Mouse (Mus musculus): ENCODE results near the gene Ttc26. TPM values are rescaled to one million over a fixed set of nuclear protein-coding genes. Genes with fewer than 3 reads are reported as not detected.
"Not testable (repeated sequence)": the region's sequence is repeated elsewhere in the genome, so short reads cannot be mapped to it uniquely, and the experiment has no call there.

Gene Ttc26
- polyA plus RNA-seq, 1 experiment from 2014 or later, result 10.9 TPM

GRCm38 (mm10) chr6:38361065-38361464 lies 20.2 kb upstream of the Ttc26 start:
- Histone ChIP-seq H3K9me3 (ENCODE audit: control insufficient read depth, low read length) (no peaks in the 10 kb centered on the region), H3K36me3 (ENCODE audit: control insufficient read depth, insufficient read depth, low read length) (no peaks in the 10 kb centered on the region), H3K9ac (ENCODE audit: low read length) (no peak overlapping the region), H3K27ac (ENCODE audit: low read depth, low read length) (no peak overlapping the region), H3K4me1 (ENCODE audit: control insufficient read depth, insufficient read depth, low read length) (no peaks in the 10 kb centered on the region), H3K4me3 (ENCODE audit: low read depth, low read length) (no peak overlapping the region), H3K4me2 (no peak overlapping the region), H3K27me3 (ENCODE audit: control insufficient read depth, insufficient read depth, low read length) (peaks cover 8% of the 10 kb centered on the region)
- ATAC-seq (ENCODE audit: low FRiP score) (no peak), DNase-seq (ENCODE audit: low spot score, missing footprints) (no peak)
- 92% methylated on average over 4 of the region's 4 CpGs for WGBS

- Histone ChIP-seq H3K27me3 (ENCODE audit: control insufficient read depth, insufficient read depth, low read length) (no peaks in the 10 kb centered on the region), H3K27ac (ENCODE audit: low read depth, low read length) (no peak overlapping the region), H3K36me3 (ENCODE audit: control insufficient read depth, insufficient read depth, low read length) (no peaks in the 10 kb centered on the region), H3K4me2 (no peak overlapping the region), H3K9me3 (ENCODE audit: control insufficient read depth, low read length) (no peaks in the 10 kb centered on the region), H3K9ac (ENCODE audit: low read length) (no peak overlapping the region), H3K4me1 (ENCODE audit: control insufficient read depth, insufficient read depth, low read length) (no peaks in the 10 kb centered on the region), H3K4me3 (ENCODE audit: low read depth, low read length) (no peak overlapping the region)
- ATAC-seq (ENCODE audit: low FRiP score) (no peak), DNase-seq (ENCODE audit: low spot score, missing footprints) (no peak)
- WGBS, result 69% methylated on average over 1 of the region's 1 CpGs
These were observed 19.3 kb upstream of the Ttc26 start for GRCm38 (mm10) chr6:38361937-38362336.

GRCm38 (mm10) chr6:38363370-38363769 lies 17.9 kb upstream of the Ttc26 start:
- Histone ChIP-seq H3K27ac (ENCODE audit: low read depth, low read length) (no peak overlapping the region), H3K4me1 (ENCODE audit: control insufficient read depth, insufficient read depth, low read length) (no peaks in the 10 kb centered on the region)

GRCm38 (mm10) chr6:38364121-38364520 lies 17.1 kb upstream of the Ttc26 start:
- no peak overlapping the region for H3K27ac ChIP-seq (ENCODE audit: low read depth, low read length)

More at GRCm38 (mm10) chr6:38363370-38363769, 17.9 kb upstream of the Ttc26 start:
- H3K27me3 ChIP-seq (ENCODE audit: control insufficient read depth, insufficient read depth, low read length), result no peaks in the 10 kb centered on the region
- no peaks in the 10 kb centered on the region for H3K9me3 ChIP-seq (ENCODE audit: control insufficient read depth, low read length)
- WGBS, result 66% methylated on average over 4 of the region's 4 CpGs
- H3K4me3 ChIP-seq (ENCODE audit: low read depth, low read length), result no peak overlapping the region
- ATAC-seq (ENCODE audit: low FRiP score), result no peak
- H3K4me2 ChIP-seq, result no peak overlapping the region
- no peak for DNase-seq (ENCODE audit: low spot score, missing footprints)
- H3K36me3 ChIP-seq (ENCODE audit: control insufficient read depth, insufficient read depth, low read length), result no peaks in the 10 kb centered on the region
- H3K9ac ChIP-seq (ENCODE audit: low read length), result no peak overlapping the region

GRCm38 (mm10) chr6:38369945-38370344 lies 11.3 kb upstream of the Ttc26 start:
- no peak for DNase-seq (ENCODE audit: low spot score, missing footprints)
- no peaks in the 10 kb centered on the region for H3K36me3 ChIP-seq (ENCODE audit: control insufficient read depth, insufficient read depth, low read length)
- no peaks in the 10 kb centered on the region for H3K4me1 ChIP-seq (ENCODE audit: control insufficient read depth, insufficient read depth, low read length)
- H3K9me3 ChIP-seq (ENCODE audit: control insufficient read depth, low read length), result peaks cover 3% of the 10 kb centered on the region; the same call in 1 of the 2 replicates
- no peak overlapping the region for H3K9ac ChIP-seq (ENCODE audit: low read length)
- 81% methylated on average over 3 of the region's 3 CpGs for WGBS
- H3K4me2 ChIP-seq, result no peak overlapping the region
- H3K27ac ChIP-seq (ENCODE audit: low read depth, low read length), result no peak overlapping the region
- H3K27me3 ChIP-seq (ENCODE audit: control insufficient read depth, insufficient read depth, low read length), result no peaks in the 10 kb centered on the region
- H3K4me3 ChIP-seq (ENCODE audit: low read depth, low read length), result no peak overlapping the region
- no peak for ATAC-seq (ENCODE audit: low FRiP score)

More at GRCm38 (mm10) chr6:38364121-38364520, 17.1 kb upstream of the Ttc26 start:
- no peak for DNase-seq (ENCODE audit: low spot score, missing footprints)
- ATAC-seq (ENCODE audit: low FRiP score), result no peak
- Histone ChIP-seq H3K9ac (ENCODE audit: low read length) (no peak overlapping the region), H3K4me1 (ENCODE audit: control insufficient read depth, insufficient read depth, low read length) (no peaks in the 10 kb centered on the region), H3K4me2 (no peak overlapping the region), H3K27me3 (ENCODE audit: control insufficient read depth, insufficient read depth, low read length) (no peaks in the 10 kb centered on the region), H3K9me3 (ENCODE audit: control insufficient read depth, low read length) (no peaks in the 10 kb centered on the region), H3K4me3 (ENCODE audit: low read depth, low read length) (no peak overlapping the region), H3K36me3 (ENCODE audit: control insufficient read depth, insufficient read depth, low read length) (no peaks in the 10 kb centered on the region)

GRCm38 (mm10) chr6:38374271-38374670 lies 7.0 kb upstream of the Ttc26 start:
- no peak overlapping the region for H3K9ac ChIP-seq (ENCODE audit: low read length)
- H3K27ac ChIP-seq (ENCODE audit: low read depth, low read length), result no peak overlapping the region
- no peaks in the 10 kb centered on the region for H3K4me1 ChIP-seq (ENCODE audit: control insufficient read depth, insufficient read depth, low read length)

GRCm38 (mm10) chr6:38380764-38381128 lies 523 bp upstream of the Ttc26 start:
- Histone ChIP-seq H3K4me1 (ENCODE audit: control insufficient read depth, insufficient read depth, low read length) (peaks cover 5% of the 10 kb centered on the region; the same call in 1 of the 2 replicates), H3K4me3 (ENCODE audit: low read depth, low read length) (peak overlapping the region; percentile 64), H3K4me2 (peak overlapping the region; percentile 78), H3K9ac (ENCODE audit: low read length) (peak overlapping the region; percentile 70), H3K27ac (ENCODE audit: low read depth, low read length) (no peak overlapping the region), H3K27me3 (ENCODE audit: control insufficient read depth, insufficient read depth, low read length) (no peaks in the 10 kb centered on the region), H3K9me3 (ENCODE audit: control insufficient read depth, low read length) (no peaks in the 10 kb centered on the region), H3K36me3 (ENCODE audit: control insufficient read depth, insufficient read depth, low read length) (0 out of 2 replicates have a peak, but pooled peaks cover 3% of the 10 kb centered on the region)
- ATAC-seq (ENCODE audit: low FRiP score), result no peak
- no peak for DNase-seq (ENCODE audit: low spot score, missing footprints)
- 4% methylated on average over 4 of the region's 4 CpGs for WGBS

More at GRCm38 (mm10) chr6:38374271-38374670, 7.0 kb upstream of the Ttc26 start:
- WGBS, result 71% methylated on average over 1 of the region's 1 CpGs
- no peak for DNase-seq (ENCODE audit: low spot score, missing footprints)
- H3K4me2 ChIP-seq, result no peak overlapping the region
- H3K9me3 ChIP-seq (ENCODE audit: control insufficient read depth, low read length), result peaks cover 3% of the 10 kb centered on the region; the same call in 1 of the 2 replicates
- H3K4me3 ChIP-seq (ENCODE audit: low read depth, low read length), result no peak overlapping the region
- H3K36me3 ChIP-seq (ENCODE audit: control insufficient read depth, insufficient read depth, low read length), result no peaks in the 10 kb centered on the region
- ATAC-seq (ENCODE audit: low FRiP score), result no peak
- no peaks in the 10 kb centered on the region for H3K27me3 ChIP-seq (ENCODE audit: control insufficient read depth, insufficient read depth, low read length)

- H3K4me3 ChIP-seq (ENCODE audit: low read depth, low read length), result no peak overlapping the region
- no peaks in the 10 kb centered on the region for H3K4me1 ChIP-seq (ENCODE audit: control insufficient read depth, insufficient read depth, low read length)
- H3K4me2 ChIP-seq, result no peak overlapping the region
- H3K36me3 ChIP-seq (ENCODE audit: control insufficient read depth, insufficient read depth, low read length), result 0 out of 2 replicates have a peak, but pooled peaks cover 3% of the 10 kb centered on the region
- WGBS, result 80% methylated on average over 3 of the region's 3 CpGs
- ATAC-seq (ENCODE audit: low FRiP score) (no peak), DNase-seq (ENCODE audit: low spot score, missing footprints) (no peak)
- H3K9ac ChIP-seq (ENCODE audit: low read length), result no peak overlapping the region
- no peak overlapping the region for H3K27ac ChIP-seq (ENCODE audit: low read depth, low read length)
- H3K9me3 ChIP-seq (ENCODE audit: control insufficient read depth, low read length), result no peaks in the 10 kb centered on the region
- no peaks in the 10 kb centered on the region for H3K27me3 ChIP-seq (ENCODE audit: control insufficient read depth, insufficient read depth, low read length)
These were observed 8.4 kb downstream of the Ttc26 start for GRCm38 (mm10) chr6:38389671-38390070.

GRCm38 (mm10) chr6:38432457-38432856 lies 51.2 kb downstream of the Ttc26 start:
- ATAC-seq (ENCODE audit: low FRiP score); H3K36me3 ChIP-seq (ENCODE audit: control insufficient read depth, insufficient read depth, low read length): not testable (repeated sequence)
- WGBS, result 71% methylated on average over 5 of the region's 5 CpGs

More at GRCm38 (mm10) chr6:38432457-38432856, 51.2 kb downstream of the Ttc26 start:
- not testable (repeated sequence) for DNase-seq (ENCODE audit: low spot score, missing footprints); H3K4me1 ChIP-seq (ENCODE audit: control insufficient read depth, insufficient read depth, low read length); H3K9me3 ChIP-seq (ENCODE audit: control insufficient read depth, low read length); H3K27ac ChIP-seq (ENCODE audit: low read depth, low read length); H3K4me3 ChIP-seq (ENCODE audit: low read depth, low read length); H3K9ac ChIP-seq (ENCODE audit: low read length); H3K27me3 ChIP-seq (ENCODE audit: control insufficient read depth, insufficient read depth, low read length)
- peak overlapping the region; percentile 75 for H3K4me2 ChIP-seq
